Mouse (Mus musculus) olfactory bulb, adult 2 months (tissue): Measurements from ENCODE around the gene Mob3c. TPM values are rescaled to one million over a fixed set of nuclear protein-coding genes. Genes with fewer than 3 reads are reported as not detected.

ENCODE experiments used
- H3K27ac ChIP-seq: fragments of 200-500 bp; 2 replicates; pipeline ENCODE4 v1.5.1; 2012; ENCODE audit warnings: low read depth, low read length; ENCODE audit not compliant: insufficient read depth
- H3K4me1 ChIP-seq: fragments of 200-500 bp; 2 replicates; pipeline ENCODE4 v1.6.1; 2012; ENCODE audit warnings: low read length; ENCODE audit not compliant: control insufficient read depth, insufficient read depth
- H3K4me3 ChIP-seq: fragments of 200-500 bp; 2 replicates; pipeline ENCODE4 v1.5.1; 2012; ENCODE audit warnings: mild to moderate bottlenecking, low read depth, low read length, moderate library complexity; ENCODE audit not compliant: insufficient read depth
- CTCF ChIP-seq: fragments of 200-500 bp; IDR thresholded peaks from 2 replicates; pipeline ENCODE4 v1.5.1; 2012; ENCODE audit warnings: low read depth, mild to moderate bottlenecking, low read length, moderate library complexity; ENCODE audit not compliant: insufficient read depth
- POLR2A ChIP-seq: fragments of 200-500 bp; IDR thresholded peaks from 2 replicates; pipeline ENCODE4 v1.6.1; 2012; ENCODE audit warnings: mild to moderate bottlenecking, low read depth, low read length, moderate library complexity; ENCODE audit not compliant: insufficient read depth
- WGBS: fragments of 180-500 bp; shearing (Covaris S2); methylation state at CpG from one replicate; pipeline ENCODE4 v1.1.7; 2018; 5-methylcytosine and 5-hydroxymethylcytosine counted together
- polyA plus RNA-seq: library from polyadenylated mRNA; stranded (reverse); fragments of >200 nt; gene quantifications from 2 replicates; pipeline ENCODE4 v1.2.4, GENCODE M21; 2012; ENCODE audit warnings: low replicate concordance; ENCODE audit not compliant: missing spikeins, insufficient read depth, insufficient read length

Gene Mob3c
- polyA plus RNA-seq, 1 experiment: not detected

- H3K4me3 ChIP-seq: peak overlapping the region; percentile 73
- H3K4me1 ChIP-seq: peaks cover 4% of the 10 kb centered on the region; the same call in 1 of the 2 replicates
- TF ChIP-seq CTCF (no peak), POLR2A (no peak)
- no peak overlapping the region for H3K27ac ChIP-seq
- 19% methylated on average over 8 of the region's 8 CpGs for WGBS
Measured at GRCm38 (mm10) chr4:115828572-115828902, 645 bp downstream of the Mob3c start.

DNA sequence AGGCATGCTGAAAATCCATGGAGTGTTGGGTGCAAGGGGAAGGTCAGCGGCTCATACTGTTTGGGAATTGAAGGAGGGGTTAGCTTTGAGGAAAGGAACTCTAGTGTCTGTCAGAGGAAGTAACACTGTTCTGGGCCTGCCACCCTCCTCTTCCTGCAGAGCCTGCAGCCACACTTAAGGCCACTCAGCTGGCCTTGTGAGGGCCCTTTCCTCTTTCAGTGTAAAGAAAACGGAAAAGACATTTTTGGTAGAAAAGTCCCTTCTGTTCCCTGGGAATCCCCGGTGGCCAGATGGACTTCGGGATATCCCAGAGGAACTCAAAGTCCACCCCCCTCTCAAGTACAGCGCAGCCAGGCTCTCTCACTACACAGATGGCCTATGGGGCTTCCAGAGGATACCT is 2.6 kb downstream of the Mob3c start:
- Histone ChIP-seq H3K4me1 (peaks cover 4% of the 10 kb centered on the region; the same call in 1 of the 2 replicates), H3K27ac (no peak overlapping the region), H3K4me3 (no peak overlapping the region)
- no peak for TF ChIP-seq CTCF
- no peak for TF ChIP-seq POLR2A
- WGBS: 81% methylated on average over 5 of the region's 5 CpGs

GRCm38 (mm10) chr4:115831221-115831620 is 3.3 kb downstream of the Mob3c start:
- 93% methylated on average over 22 of the region's 22 CpGs for WGBS
- no peak for TF ChIP-seq POLR2A
- no peak for TF ChIP-seq CTCF
- peaks cover 4% of the 10 kb centered on the region; the same call in 1 of the 2 replicates for H3K4me1 ChIP-seq

GRCm38 (mm10) chr4:115832040-115832439 is 4.1 kb downstream of the Mob3c start:
- WGBS: 60% methylated on average over 2 of the region's 2 CpGs
- H3K27ac ChIP-seq: no peak overlapping the region
- no peak for TF ChIP-seq POLR2A
- TF ChIP-seq CTCF: no peak
- H3K4me1 ChIP-seq: peaks cover 4% of the 10 kb centered on the region; the same call in 1 of the 2 replicates
- no peak overlapping the region for H3K4me3 ChIP-seq

More at GRCm38 (mm10) chr4:115831221-115831620, 3.3 kb downstream of the Mob3c start:
- Histone ChIP-seq H3K4me3 (no peak overlapping the region), H3K27ac (no peak overlapping the region)

DNA sequence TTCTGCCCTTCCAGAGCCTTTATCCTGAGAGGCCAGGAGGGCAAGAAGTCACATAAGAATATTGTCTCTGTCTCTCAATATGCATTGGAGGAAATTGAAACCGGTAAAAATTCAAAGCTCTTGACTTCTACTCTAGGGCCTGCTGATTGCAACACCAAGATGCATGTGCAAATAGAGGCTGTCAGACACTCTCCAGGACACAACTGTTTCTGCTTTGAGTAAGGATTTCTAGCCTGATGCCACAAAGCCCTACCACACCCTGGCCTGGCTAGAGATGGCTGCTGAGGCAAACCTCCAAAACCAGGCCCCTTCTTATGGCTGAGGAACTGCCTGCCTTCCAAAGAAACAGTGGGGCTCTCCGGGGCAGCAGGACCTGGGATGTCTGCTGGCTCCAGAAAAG is 7.7 kb downstream of the Mob3c start:
- no peak overlapping the region for H3K27ac ChIP-seq
- H3K4me1 ChIP-seq: peaks cover 3% of the 10 kb centered on the region; the same call in 1 of the 2 replicates
- no peak overlapping the region for H3K4me3 ChIP-seq
- TF ChIP-seq CTCF: no peak
- no peak for TF ChIP-seq POLR2A
- 71% methylated on average over 2 of the region's 2 CpGs for WGBS

- no peak overlapping the region for H3K4me3 ChIP-seq
- no peak for TF ChIP-seq CTCF
- TF ChIP-seq POLR2A: no peak
- H3K27ac ChIP-seq: no peak overlapping the region
- 65% methylated on average over 4 of the region's 4 CpGs for whole genome bisulfite sequencing
- peaks cover 3% of the 10 kb centered on the region; the same call in 1 of the 2 replicates for H3K4me1 ChIP-seq
Measured at GRCm38 (mm10) chr4:115838196-115838595, 10.3 kb downstream of the Mob3c start.

- Histone ChIP-seq H3K4me3 (peak within 1 kb of the TSS; percentile 57), H3K4me1 (peaks cover 3% of the 10 kb centered on the region; the same call in 1 of the 2 replicates), H3K27ac (no peak within 1 kb of the TSS)
- TF ChIP-seq CTCF (no peak), POLR2A (peak; percentile 56; the same call in 1 of the 2 replicates)
- 1% methylated on average over 51 of the region's 51 CpGs for WGBS
Measured at GRCm38 (mm10) chr4:115838696-115839641, 11.1 kb downstream of the Mob3c start, which contains the start of gene Mknk1. Gene Mknk1 (plus strand): TSS chr4:115839198.

GRCm38 (mm10) chr4:115839956-115840355 is 12.1 kb downstream of the Mob3c start:
- no peak for TF ChIP-seq POLR2A
- TF ChIP-seq CTCF: no peak
- Histone ChIP-seq H3K27ac (no peak overlapping the region), H3K4me1 (peaks cover 3% of the 10 kb centered on the region; the same call in 1 of the 2 replicates), H3K4me3 (no peak overlapping the region)
- 70% methylated on average over 4 of the region's 4 CpGs for WGBS

DNA sequence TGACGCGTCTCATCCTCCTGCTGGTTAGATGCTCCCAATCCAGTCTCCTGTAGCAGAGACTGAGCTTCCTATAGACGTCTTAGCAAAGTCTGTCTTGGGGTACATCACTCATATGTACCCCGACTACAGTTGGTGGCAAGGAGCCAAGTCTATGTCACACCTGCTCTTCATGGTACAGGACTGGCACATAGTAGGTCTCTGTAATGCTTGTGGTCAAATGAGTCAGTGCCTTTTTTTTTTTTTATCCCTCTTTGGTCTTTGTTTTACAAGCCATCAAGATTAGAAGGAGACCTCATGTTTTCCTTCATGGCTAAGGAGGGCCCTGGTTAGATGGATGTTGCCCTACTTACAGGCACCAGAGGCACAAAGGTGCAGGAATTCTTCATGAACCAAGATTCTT is 12.9 kb downstream of the Mob3c start:
- Histone ChIP-seq H3K4me1 (peaks cover 3% of the 10 kb centered on the region; the same call in 1 of the 2 replicates), H3K4me3 (no peak overlapping the region), H3K27ac (no peak overlapping the region)
- TF ChIP-seq POLR2A: no peak
- TF ChIP-seq CTCF: no peak
- 89% methylated on average over 4 of the region's 4 CpGs for WGBS
